Mouse (Mus musculus): ENCODE results near the gene Fgg. TPM values are rescaled to one million over a fixed set of nuclear protein-coding genes. Genes with fewer than 3 reads are reported as not detected.

The Fgg gene
- polyA plus RNA-seq, 1 experiment, result 0.06 TPM

DNA sequence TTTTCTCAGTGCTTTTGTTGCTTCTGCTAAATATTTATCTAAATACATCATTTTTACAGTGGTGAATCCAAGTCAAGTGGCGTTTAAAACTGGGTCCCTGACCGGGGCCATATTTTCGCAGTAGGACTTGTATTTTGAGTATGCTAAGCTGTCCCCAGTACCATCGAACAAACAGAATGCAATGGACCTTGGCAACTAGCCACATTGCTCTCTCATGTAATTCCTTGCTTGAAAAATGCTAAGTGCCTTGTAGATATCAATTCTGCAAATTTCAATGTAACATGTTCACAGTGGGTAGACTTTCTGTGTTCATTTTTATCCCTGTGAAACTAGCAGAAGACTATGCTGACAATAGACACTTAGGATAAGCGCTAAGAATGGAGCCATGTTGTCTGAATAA lies 13.7 kb downstream of the Fgg start:
- no peaks in the 10 kb centered on the region for H3K27me3 ChIP-seq (ENCODE audit: control insufficient read depth, insufficient read depth, low read length)
- H3K36me3 ChIP-seq (ENCODE audit: control insufficient read depth, insufficient read depth, low read length), result no peaks in the 10 kb centered on the region
- no peak overlapping the region for H3K4me3 ChIP-seq (ENCODE audit: extremely low read depth, insufficient read depth, insufficient read length)
- H3K4me1 ChIP-seq (ENCODE audit: control insufficient read depth, insufficient read depth, insufficient read length), result no peaks in the 10 kb centered on the region
- TF ChIP-seq CTCF (IDR thresholded peaks at IDR 0.05; ENCODE audit: extremely low read depth, insufficient read depth, insufficient read length, insufficient replicate concordance) (no peak), POLR2A (IDR thresholded peaks at IDR 0.05; ENCODE audit: low read depth, low read length) (no peak)
- no peak for DNase-seq (ENCODE audit: low read depth in 1 of 2, low spot score in 2 of 2)
- 86% methylated on average over 5 of the region's 5 CpGs for WGBS
- H3K27ac ChIP-seq (ENCODE audit: insufficient read depth, low read length), result no peak overlapping the region

DNA sequence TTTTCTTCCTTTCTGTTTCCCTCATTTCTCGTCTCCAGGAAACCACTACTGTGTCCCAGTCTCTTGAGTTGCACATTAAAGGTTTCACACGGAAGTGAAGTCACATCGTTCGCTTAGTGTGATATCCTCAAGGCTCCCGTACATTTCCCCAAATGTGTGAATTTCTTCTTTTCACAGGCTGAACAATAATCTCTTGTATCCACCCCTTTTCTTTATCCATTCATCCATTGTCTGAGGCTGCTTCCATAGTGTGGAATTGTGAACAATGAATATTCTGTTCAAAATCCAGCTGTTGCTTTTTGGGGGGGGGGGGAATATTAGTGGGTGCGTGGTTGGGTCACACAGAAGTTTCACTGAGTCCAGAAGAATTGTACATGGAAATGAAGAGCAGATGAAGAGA lies 17.5 kb downstream of the Fgg start:
- H3K27ac ChIP-seq (ENCODE audit: insufficient read depth, low read length), result no peak overlapping the region
- 88% methylated on average over 6 of the region's 6 CpGs for WGBS

DNA sequence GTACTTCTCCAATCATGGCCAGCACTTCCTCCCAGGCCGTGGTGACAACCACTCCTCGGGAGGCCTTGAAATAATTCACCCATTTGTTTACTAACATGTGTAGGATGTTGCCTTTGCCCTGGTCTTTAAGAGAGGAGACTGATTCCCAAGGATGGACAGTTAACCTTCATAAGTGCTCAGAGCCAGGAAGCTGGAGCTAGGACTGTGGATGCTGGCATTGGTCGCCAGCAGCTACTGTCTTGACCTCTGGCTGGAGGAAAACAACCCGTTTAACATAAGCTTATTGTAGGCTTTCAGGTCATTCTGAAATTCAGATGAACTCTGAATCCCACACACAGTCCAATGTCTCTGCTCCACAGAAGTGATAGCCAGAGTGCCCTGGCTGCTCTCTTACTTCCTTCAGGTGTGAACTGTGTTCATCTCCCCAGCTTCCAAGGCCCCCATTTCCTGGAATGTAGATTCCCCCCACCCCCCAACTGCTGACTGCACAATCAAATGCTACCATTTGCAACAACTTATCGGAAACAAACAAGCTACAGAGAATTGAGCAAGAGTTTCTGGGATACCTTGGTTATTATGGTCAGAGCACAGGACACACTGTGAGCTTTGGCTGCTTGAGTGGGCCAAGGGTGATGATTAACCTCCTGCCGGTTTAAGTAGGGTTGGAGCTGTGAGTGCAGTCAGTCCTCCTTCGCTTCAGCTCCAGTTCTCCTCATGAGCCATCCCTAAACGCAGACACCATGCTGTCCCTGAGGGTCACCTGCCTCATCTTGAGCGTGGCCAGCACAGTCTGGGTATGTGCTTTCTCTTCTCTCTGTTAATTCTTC lies 18.2 kb downstream of the Fgg start, which contains the start of gene Fga:
Gene Fga (plus strand): TSS at position 602 of the 827 bp plus-strand sequence.
- Histone ChIP-seq H3K4me1 (ENCODE audit: control insufficient read depth, insufficient read depth, insufficient read length) (no peaks in the 10 kb centered on the region), H3K36me3 (ENCODE audit: control insufficient read depth, insufficient read depth, low read length) (no peaks in the 10 kb centered on the region), H3K27ac (ENCODE audit: insufficient read depth, low read length) (no peak within 1 kb of the TSS), H3K4me3 (ENCODE audit: extremely low read depth, insufficient read depth, insufficient read length) (no peak within 1 kb of the TSS), H3K27me3 (ENCODE audit: control insufficient read depth, insufficient read depth, low read length) (no peaks in the 10 kb centered on the region)
- no peak for DNase-seq (ENCODE audit: low read depth in 1 of 2, low spot score in 2 of 2)
- TF ChIP-seq POLR2A (IDR thresholded peaks at IDR 0.05; ENCODE audit: low read depth, low read length) (no peak), CTCF (IDR thresholded peaks at IDR 0.05; ENCODE audit: extremely low read depth, insufficient read depth, insufficient read length, insufficient replicate concordance) (no peak)
- 81% methylated on average over 9 of the region's 9 CpGs for WGBS

More for the DNA sequence above, 17.5 kb downstream of the Fgg start:
- Histone ChIP-seq H3K36me3 (ENCODE audit: control insufficient read depth, insufficient read depth, low read length) (no peaks in the 10 kb centered on the region), H3K4me1 (ENCODE audit: control insufficient read depth, insufficient read depth, insufficient read length) (no peaks in the 10 kb centered on the region), H3K4me3 (ENCODE audit: extremely low read depth, insufficient read depth, insufficient read length) (no peak overlapping the region), H3K27me3 (ENCODE audit: control insufficient read depth, insufficient read depth, low read length) (no peaks in the 10 kb centered on the region)
- DNase-seq (ENCODE audit: low read depth in 1 of 2, low spot score in 2 of 2), result no peak
- no peak for TF ChIP-seq CTCF (IDR thresholded peaks at IDR 0.05; ENCODE audit: extremely low read depth, insufficient read depth, insufficient read length, insufficient replicate concordance)
- no peak for TF ChIP-seq POLR2A (IDR thresholded peaks at IDR 0.05; ENCODE audit: low read depth, low read length)

DNA sequence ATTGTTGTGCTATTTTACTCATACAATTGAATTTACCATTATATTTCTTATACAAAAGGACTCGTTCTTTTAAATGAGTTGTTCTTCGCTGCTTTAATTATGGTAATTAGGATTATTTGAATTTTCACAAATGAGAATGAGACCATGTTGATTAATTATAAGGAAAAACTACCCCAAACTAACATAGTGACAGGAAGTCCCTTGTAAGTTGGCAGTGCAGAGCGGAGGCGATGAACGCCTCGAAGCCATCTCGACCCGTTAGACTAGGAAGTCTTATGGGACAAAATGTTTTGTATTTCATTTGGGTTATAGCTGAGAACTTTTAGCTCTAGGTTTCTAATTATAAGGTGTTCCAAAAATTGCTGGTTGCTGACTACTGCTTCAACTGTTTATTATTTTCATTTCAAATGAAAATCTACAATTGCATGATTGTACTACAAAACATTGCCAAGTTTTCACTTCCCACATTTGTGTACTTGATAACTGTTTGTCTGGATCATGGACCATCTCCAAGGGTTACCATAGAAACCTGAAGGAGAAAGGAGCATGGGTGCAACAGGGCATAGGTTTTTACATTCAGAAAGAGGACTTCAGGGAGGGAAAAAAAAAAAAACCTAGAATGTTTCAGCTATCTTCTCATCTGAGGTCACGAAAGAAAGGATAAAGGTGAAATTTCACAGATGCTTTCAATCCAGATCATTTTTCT lies 20.2 kb downstream of the Fgg start:
- no peak for DNase-seq (ENCODE audit: low read depth in 1 of 2, low spot score in 2 of 2)
- 90% methylated on average over 9 of the region's 9 CpGs for WGBS
- H3K4me1 ChIP-seq (ENCODE audit: control insufficient read depth, insufficient read depth, insufficient read length), result no peaks in the 10 kb centered on the region
- no peak overlapping the region for H3K27ac ChIP-seq (ENCODE audit: insufficient read depth, low read length)
- no peaks in the 10 kb centered on the region for H3K36me3 ChIP-seq (ENCODE audit: control insufficient read depth, insufficient read depth, low read length)
- no peak overlapping the region for H3K4me3 ChIP-seq (ENCODE audit: extremely low read depth, insufficient read depth, insufficient read length)
- H3K27me3 ChIP-seq (ENCODE audit: control insufficient read depth, insufficient read depth, low read length), result no peaks in the 10 kb centered on the region
- TF ChIP-seq POLR2A (IDR thresholded peaks at IDR 0.05; ENCODE audit: low read depth, low read length) (no peak), CTCF (IDR thresholded peaks at IDR 0.05; ENCODE audit: extremely low read depth, insufficient read depth, insufficient read length, insufficient replicate concordance) (no peak)

DNA sequence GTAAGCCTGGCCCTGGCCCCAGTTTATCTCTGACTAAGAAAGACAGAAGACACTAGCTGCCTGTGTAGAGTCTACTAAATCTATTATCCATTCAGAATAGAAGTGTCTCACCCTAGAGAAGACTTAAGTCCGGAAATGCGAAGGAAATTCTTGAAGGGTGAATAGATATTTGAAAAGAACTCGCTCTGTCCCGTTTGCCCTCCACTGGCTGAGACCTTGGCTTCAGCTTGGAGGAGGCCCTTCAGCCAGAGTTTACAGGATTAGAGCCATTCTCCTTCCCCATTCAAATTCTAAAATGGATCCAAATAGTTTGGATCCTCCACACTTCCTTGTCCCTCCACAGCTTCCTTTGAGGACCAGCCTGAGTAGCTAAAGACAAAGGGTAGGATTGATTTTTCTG lies 22.8 kb downstream of the Fgg start:
- no peaks in the 10 kb centered on the region for H3K27me3 ChIP-seq (ENCODE audit: control insufficient read depth, insufficient read depth, low read length)
- H3K27ac ChIP-seq (ENCODE audit: insufficient read depth, low read length), result no peak overlapping the region
- DNase-seq (ENCODE audit: low read depth in 1 of 2, low spot score in 2 of 2), result no peak
- no peak overlapping the region for H3K4me3 ChIP-seq (ENCODE audit: extremely low read depth, insufficient read depth, insufficient read length)
- no peaks in the 10 kb centered on the region for H3K36me3 ChIP-seq (ENCODE audit: control insufficient read depth, insufficient read depth, low read length)
- no peaks in the 10 kb centered on the region for H3K4me1 ChIP-seq (ENCODE audit: control insufficient read depth, insufficient read depth, insufficient read length)
- 88% methylated on average over 4 of the region's 4 CpGs for WGBS
- TF ChIP-seq POLR2A (IDR thresholded peaks at IDR 0.05; ENCODE audit: low read depth, low read length) (no peak), CTCF (IDR thresholded peaks at IDR 0.05; ENCODE audit: extremely low read depth, insufficient read depth, insufficient read length, insufficient replicate concordance) (no peak)

DNA sequence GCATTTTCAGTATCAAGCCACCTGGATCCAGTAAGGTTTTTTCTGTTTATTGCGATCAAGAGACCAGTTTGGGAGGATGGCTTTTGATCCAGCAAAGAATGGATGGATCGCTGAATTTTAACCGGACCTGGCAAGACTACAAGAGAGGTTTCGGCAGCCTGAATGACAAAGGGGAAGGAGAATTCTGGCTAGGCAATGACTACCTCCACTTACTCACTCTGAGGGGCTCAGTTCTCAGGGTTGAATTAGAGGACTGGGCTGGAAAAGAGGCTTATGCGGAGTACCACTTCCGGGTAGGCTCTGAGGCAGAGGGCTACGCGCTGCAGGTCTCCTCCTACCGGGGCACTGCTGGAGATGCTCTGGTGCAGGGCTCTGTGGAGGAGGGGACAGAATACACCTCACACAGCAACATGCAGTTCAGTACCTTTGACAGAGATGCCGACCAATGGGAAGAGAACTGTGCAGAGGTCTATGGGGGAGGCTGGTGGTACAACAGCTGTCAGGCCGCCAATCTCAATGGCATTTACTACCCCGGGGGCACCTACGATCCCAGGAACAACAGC lies 25.3 kb downstream of the Fgg start:
- Histone ChIP-seq H3K27me3 (ENCODE audit: control insufficient read depth, insufficient read depth, low read length) (no peaks in the 10 kb centered on the region), H3K36me3 (ENCODE audit: control insufficient read depth, insufficient read depth, low read length) (no peaks in the 10 kb centered on the region), H3K27ac (ENCODE audit: insufficient read depth, low read length) (no peak overlapping the region), H3K4me3 (ENCODE audit: extremely low read depth, insufficient read depth, insufficient read length) (no peak overlapping the region), H3K4me1 (ENCODE audit: control insufficient read depth, insufficient read depth, insufficient read length) (no peaks in the 10 kb centered on the region)
- TF ChIP-seq POLR2A (IDR thresholded peaks at IDR 0.05; ENCODE audit: low read depth, low read length) (no peak), CTCF (IDR thresholded peaks at IDR 0.05; ENCODE audit: extremely low read depth, insufficient read depth, insufficient read length, insufficient replicate concordance) (no peak)
- 53% methylated on average over 13 of the region's 13 CpGs for WGBS
- no peak for DNase-seq (ENCODE audit: low read depth in 1 of 2, low spot score in 2 of 2)

Data from spleen, adult 2 months (tissue).